8 mouse cellular contexts compared by ENCODE assay signal in the genomic region with DNA sequence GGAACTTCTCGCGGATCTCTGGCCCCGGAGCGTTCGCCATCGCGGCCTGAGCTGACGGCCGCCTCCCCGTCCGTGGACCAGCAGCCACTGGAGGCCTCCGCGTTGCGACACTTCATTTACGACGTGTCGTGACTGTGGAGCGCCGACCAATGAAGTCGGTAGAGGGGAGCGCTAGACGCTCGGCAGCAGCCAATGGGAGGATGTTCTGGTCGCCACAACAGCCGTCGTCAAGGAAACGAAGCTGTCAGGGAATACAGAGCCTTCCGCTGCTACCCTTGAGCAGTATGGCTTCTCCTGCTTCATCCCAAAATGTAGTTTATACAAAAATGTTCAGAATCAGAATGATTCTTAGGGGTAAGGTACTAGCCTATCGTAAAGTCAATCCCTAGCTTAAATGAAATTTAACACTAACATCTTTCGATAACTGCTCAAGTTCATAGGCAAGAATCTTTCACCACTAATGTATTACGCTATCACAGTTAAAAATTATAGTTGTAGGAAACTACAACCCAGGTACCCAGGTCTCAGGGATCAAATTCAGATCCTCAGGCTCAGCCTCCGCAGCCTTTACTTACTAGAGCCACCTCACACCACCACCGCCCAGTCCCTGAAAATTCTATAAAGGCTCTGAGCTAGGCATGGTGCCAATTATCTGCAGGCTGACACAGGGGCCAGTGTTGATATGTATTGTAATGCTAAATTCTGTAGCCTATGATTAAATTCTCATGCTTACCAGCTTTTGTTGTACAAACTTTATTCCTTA. TPM values are rescaled to one million over a fixed set of nuclear protein-coding genes. Genes with fewer than 3 reads are reported as not detected.
A peak's percentile ranks its signal among the peaks of the same experiment; 100 is the strongest.
DNase-seq lines count a peak whose midpoint lies in the region; ATAC-seq lines count a peak whose summit lies in the region.

A gene (minus strand): TSS at position 120 of the 763 bp plus-strand sequence.

- H3K27ac ChIP-seq in hindbrain, embryonic 14.5 days = peak within 1 kb of the TSS; percentile 71

- peak; percentile 99 for DNase-seq in R1 (ENCODE audit: low read depth, low spot score)
- peak; percentile 96 to 98 for DNase-seq in cerebellum, postnatal 25 days
- peak; percentile 92 to 93 for DNase-seq in frontal cortex, postnatal 25 days (ENCODE audit: low spot score in 2 of 2)
- DNase-seq in hindbrain, embryonic 14.5 days (ENCODE audit: low spot score) = peak; percentile 97
- peak; percentile 96 to 97 for DNase-seq in layer of hippocampus, postnatal 36 days
- DNase-seq in lung, postnatal 36 days = peak; percentile 100
- peak; percentile 99 for DNase-seq in retina, postnatal 1 day
- peak; percentile 95 to 96 for DNase-seq in urinary bladder, adult 18-20 months (ENCODE audit: low spot score in 2 of 2)

- peaks cover 64% of the 10 kb centered on the region for H3K36me3 ChIP-seq in hindbrain, embryonic 14.5 days (replicated peaks; ENCODE audit: control insufficient read depth, insufficient read depth)

- peak within 1 kb of the TSS; percentile 79 for H3K4me3 ChIP-seq in hindbrain, embryonic 14.5 days (replicated peaks; ENCODE audit: low read length)

- no peaks in the 10 kb centered on the region for H3K9me3 ChIP-seq in hindbrain, embryonic 14.5 days (ENCODE audit: control insufficient read depth, low read length)

- H3K9ac ChIP-seq in hindbrain, embryonic 14.5 days = peak within 1 kb of the TSS; percentile 82

- H3K27me3 ChIP-seq in hindbrain, embryonic 14.5 days (ENCODE audit: control insufficient read depth, insufficient read depth, low read length) = no peaks in the 10 kb centered on the region

- ATAC-seq in hindbrain, embryonic 14.5 days (ENCODE audit: low FRiP score) = peak; percentile 100

- H3K4me1 ChIP-seq in hindbrain, embryonic 14.5 days (replicated peaks; ENCODE audit: control insufficient read depth, insufficient read depth, low read length) = peaks cover 18% of the 10 kb centered on the region

- peak within 1 kb of the TSS; percentile 83 for H3K4me2 ChIP-seq in hindbrain, embryonic 14.5 days (replicated peaks)

- WGBS in hindbrain, embryonic 14.5 days = 5% methylated on average over 33 of the region's 33 CpGs

RNA-seq across cellular contexts. Expression of the gene that starts here (rescaled TPM):
- 90.4 and 96.8 TPM in 2 replicates for polyA plus RNA-seq in hindbrain, embryonic 14.5 days (2014; fragmentation: Nextera tagmentation; extraction: Ambion mirVana)
- 100 to 1,000 TPM; 206 to 214 TPM for total RNA-seq in layer of hippocampus, postnatal 36 days (2021)

Comparison
In these comparisons a context has a peak if more than half of its experiments do, and no peak if none do; other contexts are left out.
1. Peak in every context shown above with its lines: DNase-seq, ATAC-seq, H3K4me3 ChIP-seq and H3K27ac ChIP-seq.